Mouse (Mus musculus) embryonic facial prominence, embryonic 14.5 days (tissue): Measurements from ENCODE around the gene Macrod1. TPM values are rescaled to one million over a fixed set of nuclear protein-coding genes. Genes with fewer than 3 reads are reported as not detected.
A peak's percentile ranks its signal among the peaks of the same experiment; 100 is the strongest.

Experiments used
- ATAC-seq: fragments of 200-750 bp; cut with Nextera tagmentation; 2 replicates; pipeline ENCODE4 v1.8.0; 2017; ENCODE audit warnings: low read depth, moderate number of reproducible peaks, moderate TSS enrichment
- DNase-seq: peaks from one replicate; pipeline ENCODE4 v3.0.0-alpha.2; 2015; ENCODE audit warnings: low spot score
- H3K27ac ChIP-seq: fragments of 300-500 bp; sonication (generic); replicated peaks from 2 replicates; pipeline ENCODE4 v1.5.1; 2014; ENCODE audit warnings: low read depth, mild to moderate bottlenecking, low read length, moderate library complexity
- H3K27me3 ChIP-seq: fragments of 300-500 bp; sonication (generic); replicated peaks from 2 replicates; pipeline ENCODE4 v1.6.1; 2014; ENCODE audit warnings: low read length; ENCODE audit not compliant: control insufficient read depth, insufficient read depth
- H3K36me3 ChIP-seq: fragments of 300-500 bp; sonication (generic); 2 replicates; pipeline ENCODE4 v1.6.1; 2014; ENCODE audit warnings: low read length, mixed read lengths; ENCODE audit not compliant: control insufficient read depth, insufficient read depth
- H3K4me1 ChIP-seq: fragments of 300-500 bp; sonication (generic); 2 replicates; pipeline ENCODE4 v1.6.1; 2014; ENCODE audit warnings: antibody characterized with exemption, low read length; ENCODE audit not compliant: control insufficient read depth, insufficient read depth
- H3K4me2 ChIP-seq: fragments of 300-500 bp; sonication (generic); 2 replicates; pipeline ENCODE4 v1.6.1; 2014; ENCODE audit warnings: low read depth, mild to moderate bottlenecking, low read length, moderate library complexity, mixed read lengths
- H3K4me3 ChIP-seq: fragments of 300-500 bp; sonication (generic); 2 replicates; pipeline ENCODE4 v1.5.1; 2014; ENCODE audit warnings: low read depth, mild to moderate bottlenecking, low read length
- H3K9ac ChIP-seq: fragments of 300-500 bp; sonication (generic); 2 replicates; pipeline ENCODE4 v1.6.1; 2014; ENCODE audit warnings: low read depth, mild to moderate bottlenecking, low read length, moderate library complexity, mixed read lengths
- H3K9me3 ChIP-seq: fragments of 300-500 bp; sonication (generic); 2 replicates; pipeline ENCODE4 v1.6.1; 2016; ENCODE audit warnings: low read length; ENCODE audit not compliant: control insufficient read depth
- WGBS: fragments of 180-500 bp; shearing (Covaris S2); extraction: QIAGEN DNeasy Blood & Tissue Kit; methylation state at CpG from one replicate; pipeline ENCODE4 v1.1.7; 2014; 5-methylcytosine and 5-hydroxymethylcytosine counted together
- polyA plus RNA-seq: library from polyadenylated mRNA; unstranded; fragments of >200 nt; fragmentation: Nextera tagmentation; extraction: Ambion mirVana; gene quantifications from 2 replicates; pipeline ENCODE4 v1.2.1, GENCODE M21; 2014

The Macrod1 gene
- polyA plus RNA-seq, 1 experiment from 2014 or later: 30.3 TPM

DNA sequence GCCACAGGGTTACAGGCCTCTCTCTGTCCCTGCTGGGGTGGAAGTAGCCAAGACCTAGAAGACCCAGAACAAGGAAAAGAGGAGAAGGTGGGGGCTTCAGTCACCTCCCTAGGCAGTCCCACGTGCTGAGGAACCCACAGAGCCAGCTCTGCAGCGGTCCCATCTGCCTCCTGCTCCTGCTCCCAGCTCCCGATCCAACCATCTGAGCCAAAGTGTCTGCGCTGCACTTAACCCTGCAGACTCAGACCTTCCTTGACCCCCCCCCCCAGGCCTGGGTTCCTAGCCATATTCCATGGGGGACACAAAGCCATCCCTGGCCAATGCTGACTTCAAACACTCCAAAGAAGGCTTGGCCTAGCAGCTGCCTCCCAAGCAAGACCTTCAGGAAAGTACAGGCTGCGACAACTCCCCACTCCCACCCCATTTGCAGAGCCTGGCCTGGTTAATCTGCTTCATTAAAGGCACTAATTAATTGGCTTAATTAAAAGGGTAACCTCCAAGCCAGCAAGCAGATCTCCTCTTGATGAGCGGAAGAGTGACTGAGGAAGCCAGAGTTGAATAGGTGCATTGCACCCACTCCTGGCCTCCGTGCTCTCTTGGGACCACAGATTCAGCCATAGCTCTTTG, 94.8 kb downstream of the Macrod1 start:
- no peak overlapping the region for H3K27ac ChIP-seq
- DNase-seq (no peak), ATAC-seq (no peak)
- H3K36me3 ChIP-seq: no peaks in the 10 kb centered on the region
- no peak overlapping the region for H3K4me2 ChIP-seq
- peaks cover 56% of the 10 kb centered on the region for H3K4me1 ChIP-seq
- 85% methylated on average over 4 of the region's 7 CpGs for WGBS
- no peaks in the 10 kb centered on the region for H3K9me3 ChIP-seq
- H3K27me3 ChIP-seq: no peaks in the 10 kb centered on the region
- H3K9ac ChIP-seq: no peak overlapping the region
- no peak overlapping the region for H3K4me3 ChIP-seq

DNA sequence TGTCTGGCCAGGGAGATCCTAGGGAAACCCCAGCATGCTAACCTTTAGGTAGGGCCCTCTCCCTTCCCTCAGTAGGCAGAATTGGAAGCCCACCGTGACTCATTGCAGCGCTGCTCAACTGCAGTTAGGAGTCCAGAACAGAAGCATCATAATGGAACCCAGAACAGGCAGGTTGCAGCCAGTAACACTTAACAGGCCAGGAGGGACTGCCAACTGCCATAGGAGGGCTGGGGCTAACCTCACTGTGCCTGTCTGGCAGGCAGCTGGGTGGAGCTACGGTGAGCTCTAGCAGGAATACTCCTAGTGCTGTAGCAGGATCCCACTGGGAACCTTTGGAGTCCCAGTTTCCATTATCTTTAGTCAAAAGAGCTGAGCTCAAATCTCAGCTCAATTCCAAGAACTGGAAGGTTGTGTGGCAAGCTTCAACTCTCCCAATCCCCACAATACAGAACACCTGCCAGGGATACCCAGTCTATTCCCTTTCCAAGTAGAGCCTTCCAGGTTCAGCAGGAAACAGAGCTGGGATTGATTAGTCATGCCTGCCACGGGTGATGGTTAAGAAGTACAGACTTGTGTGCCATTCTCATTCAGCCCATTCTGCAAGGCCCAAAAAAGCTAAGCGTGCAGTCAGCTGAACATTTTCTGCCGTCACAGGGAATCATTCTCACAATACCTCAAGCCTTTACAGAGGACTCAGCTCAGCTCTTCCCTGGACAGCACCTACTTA, 95.5 kb downstream of the Macrod1 start:
- Histone ChIP-seq H3K4me2 (no peak overlapping the region), H3K27ac (0 out of 2 replicates have a peak overlapping the region, but pooled peaks have one; percentile 50), H3K4me1 (peaks cover 62% of the 10 kb centered on the region), H3K9me3 (no peaks in the 10 kb centered on the region), H3K4me3 (no peak overlapping the region), H3K27me3 (no peaks in the 10 kb centered on the region), H3K9ac (no peak overlapping the region), H3K36me3 (no peaks in the 10 kb centered on the region)
- DNase-seq (no peak), ATAC-seq (no peak)
- 68% methylated on average over 6 of the region's 6 CpGs for WGBS

DNA sequence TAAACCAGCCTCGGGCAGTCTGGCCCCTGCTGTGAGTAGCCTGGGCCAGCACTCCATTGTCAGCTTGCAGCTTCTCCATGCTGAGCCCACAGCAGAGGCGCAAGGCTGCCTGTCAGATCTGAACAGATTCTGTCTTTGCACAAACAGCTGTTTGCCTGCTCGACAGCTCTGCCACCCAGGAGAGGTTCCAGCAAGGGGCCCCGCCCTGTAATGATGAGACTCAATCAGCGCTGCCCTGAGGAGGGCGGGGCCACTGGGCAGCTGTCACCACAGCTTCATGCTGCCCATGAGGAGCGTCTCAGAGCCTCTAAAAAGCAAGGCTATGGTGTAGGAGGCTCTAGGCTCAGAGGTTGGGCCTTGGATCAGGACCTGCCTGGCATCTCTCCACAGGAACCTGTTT, 96.6 kb downstream of the Macrod1 start:
- H3K9ac ChIP-seq: peak overlapping the region; percentile 20; the same call in 1 of the 2 replicates
- peak; percentile 89 for DNase-seq
- peak overlapping the region; percentile 50 for H3K27ac ChIP-seq
- 16% methylated on average over 6 of the region's 7 CpGs for WGBS
- peak; percentile 50 for ATAC-seq
- H3K4me3 ChIP-seq: no peak overlapping the region
- no peaks in the 10 kb centered on the region for H3K27me3 ChIP-seq
- no peaks in the 10 kb centered on the region for H3K36me3 ChIP-seq
- no peak overlapping the region for H3K4me2 ChIP-seq
- H3K4me1 ChIP-seq: peaks cover 61% of the 10 kb centered on the region
- H3K9me3 ChIP-seq: no peaks in the 10 kb centered on the region

DNA sequence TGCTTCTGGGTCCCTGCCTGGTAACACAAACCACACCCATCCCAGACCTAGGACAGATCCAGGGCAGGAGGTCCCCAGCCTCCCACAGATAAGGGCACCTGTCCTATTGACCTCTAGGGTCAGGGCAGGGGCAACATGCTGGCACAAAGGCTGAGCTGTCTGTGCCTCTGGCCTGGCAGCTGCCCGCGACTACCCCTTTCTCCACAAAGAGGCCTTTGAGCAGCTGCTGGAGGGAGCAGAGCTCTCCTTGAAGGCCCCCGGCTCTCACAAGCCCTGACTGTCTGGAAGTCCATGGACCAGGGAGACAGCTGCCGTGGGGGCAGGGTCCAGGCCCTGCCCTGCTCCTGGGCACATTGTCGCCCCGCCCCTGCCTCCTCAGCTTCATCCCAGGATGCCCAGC, 98.6 kb downstream of the Macrod1 start:
- 0 out of 2 replicates have a peak, but pooled peaks cover 5% of the 10 kb centered on the region for H3K27me3 ChIP-seq
- H3K9ac ChIP-seq: no peak overlapping the region
- H3K36me3 ChIP-seq: no peaks in the 10 kb centered on the region
- H3K9me3 ChIP-seq: no peaks in the 10 kb centered on the region
- peaks cover 49% of the 10 kb centered on the region for H3K4me1 ChIP-seq
- ATAC-seq: peak; percentile 48
- 49% methylated on average over 5 of the region's 6 CpGs for WGBS
- H3K4me2 ChIP-seq: no peak overlapping the region
- H3K27ac ChIP-seq: peak overlapping the region; percentile 29; the same call in 1 of the 2 replicates
- DNase-seq: peak; percentile 84
- no peak overlapping the region for H3K4me3 ChIP-seq

DNA sequence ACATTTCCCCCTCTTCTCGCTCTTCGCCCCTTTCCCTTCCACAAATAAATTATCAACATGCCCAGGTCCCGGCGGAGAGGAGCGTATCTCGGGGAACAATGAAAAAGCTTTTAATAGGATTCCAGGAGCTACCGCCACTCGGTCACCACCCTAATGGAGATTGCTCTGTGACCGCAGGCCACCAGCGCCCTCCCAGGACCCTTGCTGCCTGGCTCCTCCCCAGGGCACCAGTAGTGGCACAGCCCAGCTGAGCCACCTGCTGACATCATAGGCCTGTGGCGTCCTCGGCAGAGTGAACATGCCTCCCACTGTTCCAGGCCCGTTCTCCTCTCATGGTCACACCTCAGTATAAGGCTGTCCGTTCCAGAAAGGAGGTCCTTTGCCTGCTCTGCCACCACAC, 101.1 kb downstream of the Macrod1 start:
- ATAC-seq: no peak
- DNase-seq: no peak
- Histone ChIP-seq H3K9ac (peak overlapping the region; percentile 32), H3K4me1 (peaks cover 45% of the 10 kb centered on the region), H3K4me2 (no peak overlapping the region), H3K9me3 (no peaks in the 10 kb centered on the region), H3K27ac (no peak overlapping the region), H3K27me3 (0 out of 2 replicates have a peak, but pooled peaks cover 5% of the 10 kb centered on the region), H3K36me3 (no peaks in the 10 kb centered on the region), H3K4me3 (no peak overlapping the region)
- WGBS: 54% methylated on average over 14 of the region's 14 CpGs

DNA sequence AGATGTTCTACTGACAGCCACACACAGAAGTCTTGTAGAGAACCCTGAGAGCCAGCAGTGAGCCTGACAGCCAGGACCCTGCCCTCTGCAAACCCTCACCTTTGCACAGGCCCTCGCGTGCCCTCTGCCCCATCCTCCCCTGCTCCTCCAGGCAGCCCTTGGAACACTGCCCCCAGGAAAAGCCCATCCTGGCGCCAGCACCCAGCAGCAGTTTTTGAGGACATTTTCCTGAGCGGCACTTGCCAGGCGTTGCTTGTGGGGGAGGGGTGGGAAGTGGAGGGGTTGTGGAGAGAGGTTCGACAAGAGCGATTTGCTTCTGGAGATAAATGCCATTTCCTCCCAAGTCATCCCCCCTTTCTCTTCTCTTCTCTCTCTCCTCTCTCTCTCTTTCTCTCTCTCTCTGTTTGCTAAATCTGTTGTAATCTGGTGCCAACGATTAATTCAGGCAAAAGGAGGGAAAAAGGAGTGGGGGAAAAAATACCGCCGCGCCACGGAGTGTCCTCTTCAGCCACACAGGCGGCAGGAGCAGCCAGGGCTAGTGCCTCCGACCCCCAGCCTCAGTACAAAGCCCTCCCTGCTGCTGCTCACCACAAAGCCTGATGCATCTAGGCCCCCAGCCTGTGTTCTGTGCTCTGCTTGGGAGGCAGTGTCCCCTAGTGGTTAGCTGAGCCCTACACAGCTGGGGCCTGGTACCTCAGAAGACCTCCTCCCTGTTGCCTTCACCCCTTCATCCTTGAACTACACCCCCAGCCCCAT, 103.7 kb downstream of the Macrod1 start:
- 0 out of 2 replicates have a peak, but pooled peaks cover 9% of the 10 kb centered on the region for H3K27me3 ChIP-seq
- peak overlapping the region; percentile 26; the same call in 1 of the 2 replicates for H3K9ac ChIP-seq
- ATAC-seq: peak; percentile 48
- H3K4me2 ChIP-seq: peak overlapping the region; percentile 31
- no peaks in the 10 kb centered on the region for H3K36me3 ChIP-seq
- DNase-seq: peak; percentile 79
- no peaks in the 10 kb centered on the region for H3K9me3 ChIP-seq
- no peak overlapping the region for H3K4me3 ChIP-seq
- H3K27ac ChIP-seq: no peak overlapping the region
- WGBS: 5% methylated on average over 14 of the region's 14 CpGs
- peaks cover 37% of the 10 kb centered on the region for H3K4me1 ChIP-seq

DNA sequence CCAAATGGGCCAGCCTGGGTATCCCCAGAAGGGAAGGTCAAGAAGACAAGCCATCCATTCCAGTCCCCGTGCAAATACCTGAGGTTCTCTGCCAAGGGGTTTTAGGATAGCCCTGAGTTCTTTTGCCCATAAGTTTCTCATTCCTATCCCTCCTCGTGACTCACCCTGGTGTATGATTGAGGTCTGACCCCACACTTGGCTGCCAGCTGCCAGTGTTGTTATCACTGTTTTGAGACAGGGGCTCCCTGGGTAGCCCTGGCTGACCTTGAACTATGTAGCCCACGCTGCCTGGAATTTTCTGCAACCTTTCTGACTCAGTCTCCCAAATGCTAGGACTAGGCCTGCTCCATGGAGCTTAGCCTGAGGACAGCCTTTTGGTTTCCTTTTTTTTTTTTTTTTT, 104.5 kb downstream of the Macrod1 start:
- no peak overlapping the region for H3K4me2 ChIP-seq
- no peaks in the 10 kb centered on the region for H3K9me3 ChIP-seq
- H3K4me3 ChIP-seq: no peak overlapping the region
- H3K9ac ChIP-seq: no peak overlapping the region; the same call in 1 of the 2 replicates
- H3K4me1 ChIP-seq: peaks cover 37% of the 10 kb centered on the region
- 62% methylated on average over 3 of the region's 3 CpGs for WGBS
- H3K27me3 ChIP-seq: peaks cover 12% of the 10 kb centered on the region; the same call in 1 of the 2 replicates
- no peak for DNase-seq
- ATAC-seq: no peak
- H3K36me3 ChIP-seq: no peaks in the 10 kb centered on the region
- H3K27ac ChIP-seq: no peak overlapping the region

DNA sequence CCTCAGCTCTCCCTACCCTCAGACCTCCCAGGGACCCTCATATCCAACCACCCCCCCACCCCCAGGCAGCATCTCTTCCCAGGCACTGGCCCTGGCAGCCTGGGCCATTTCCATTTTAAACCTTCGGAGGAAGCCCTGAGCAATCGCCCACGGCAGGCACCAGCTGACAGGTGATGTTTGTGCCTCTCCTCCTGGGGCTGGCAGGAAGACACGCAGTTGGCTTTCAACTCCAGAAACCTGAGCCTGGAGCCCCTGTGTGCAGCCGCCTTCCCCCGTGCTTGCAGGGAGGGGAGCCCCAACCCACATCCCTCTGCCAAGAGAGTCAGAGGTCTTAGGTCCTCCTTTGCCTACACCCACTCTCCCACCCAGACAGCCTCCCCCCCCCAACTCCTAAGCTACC, 107.6 kb downstream of the Macrod1 start:
- peaks cover 24% of the 10 kb centered on the region for H3K4me1 ChIP-seq
- H3K4me3 ChIP-seq: peak overlapping the region; percentile 80
- 4% methylated on average over 6 of the region's 6 CpGs for WGBS
- H3K4me2 ChIP-seq: peak overlapping the region; percentile 98
- peak; percentile 10; the same call in 1 of the 2 replicates for ATAC-seq
- no peaks in the 10 kb centered on the region for H3K36me3 ChIP-seq
- peak; percentile 63 for DNase-seq
- H3K27ac ChIP-seq: 0 out of 2 replicates have a peak overlapping the region, but pooled peaks have one; percentile 3
- peak overlapping the region; percentile 81 for H3K9ac ChIP-seq
- H3K9me3 ChIP-seq: no peaks in the 10 kb centered on the region
- peaks cover 30% of the 10 kb centered on the region for H3K27me3 ChIP-seq
